Mouse (Mus musculus): ENCODE results near the gene Serp2.

- no peak for TF ChIP-seq CTCF (IDR thresholded peaks at IDR 0.05; ENCODE audit: low read depth, low read length)
- no peak for TF ChIP-seq POLR2A (IDR thresholded peaks at IDR 0.05; ENCODE audit: extremely low read depth, insufficient read depth, low read length)
These were observed 67.6 kb downstream of the Serp2 start for GRCm38 (mm10) chr14:76489128-76489527.

All from liver, adult 2 months (tissue).